Mouse (Mus musculus): ENCODE results near the gene Rgs4. TPM values are rescaled to one million over a fixed set of nuclear protein-coding genes. Genes with fewer than 3 reads are reported as not detected.
A peak's percentile ranks its signal among the peaks of the same experiment; 100 is the strongest.

The Rgs4 gene
- 100 to 1,000 TPM; 244 to 297 TPM for total RNA-seq (2021)

GRCm38 (mm10) chr1:169747473-169747872 lies at the start of gene Rgs4:
Rgs4 (minus strand) TSS chr1:169747642.
- intact Hi-C loops (cut with DNase I) = loop anchor here (2.0 to 10.0 kb wide), 3 partner anchors 85 to 213 kb away; partner anchors contain the start of gene Nuf2

DNA sequence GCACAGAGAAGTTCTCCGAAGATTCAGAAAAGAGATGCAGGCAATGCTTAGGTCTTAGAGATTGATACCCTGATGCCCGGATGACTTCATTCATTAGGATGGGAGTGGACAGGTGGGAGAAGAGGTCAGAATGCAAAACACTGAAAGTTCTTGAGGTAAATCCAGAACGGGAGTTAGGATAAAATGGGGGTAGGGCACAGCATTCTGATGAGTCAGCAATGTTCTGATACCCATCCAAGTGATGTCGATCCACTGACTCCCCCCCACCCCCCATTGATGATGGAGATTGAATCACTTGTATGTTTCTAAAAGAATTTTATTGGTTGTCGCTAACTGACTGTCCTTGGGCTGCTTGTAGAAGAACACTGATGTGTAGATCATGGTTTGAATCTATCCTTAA lies 45.0 kb upstream of the Rgs4 start:
- no peak for DNase-seq (ENCODE audit: extremely low spot score in 1 of 2, low spot score in 2 of 2)
- intact Hi-C loops (cut with DNase I) = no loop called here

More at GRCm38 (mm10) chr1:169747473-169747872, at the start of gene Rgs4:
- peak; percentile 89 to 90 for DNase-seq (ENCODE audit: extremely low spot score in 1 of 2, low spot score in 2 of 2)

DNA sequence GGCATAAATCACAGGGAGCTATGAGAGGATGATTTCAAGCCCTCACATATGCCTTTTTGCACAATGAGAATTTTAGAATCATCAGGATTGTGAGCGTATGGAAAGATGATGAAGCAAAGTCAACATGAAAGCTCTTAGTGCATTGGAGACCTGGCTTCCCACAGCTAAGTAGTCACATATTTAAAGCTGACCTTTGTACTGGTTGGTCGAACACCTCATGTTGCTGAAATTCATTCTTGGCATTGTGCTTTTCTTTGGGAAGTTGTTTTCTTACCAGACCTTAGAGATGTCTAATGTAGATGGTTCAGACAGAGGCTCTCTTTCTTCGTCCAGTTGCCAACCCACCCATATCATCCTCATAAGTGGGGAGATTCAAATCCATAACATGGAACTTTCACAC lies 38.5 kb upstream of the Rgs4 start:
- intact Hi-C loops (cut with DNase I) = no loop called here
- DNase-seq (ENCODE audit: extremely low spot score in 1 of 2, low spot score in 2 of 2) = no peak

GRCm38 (mm10) chr1:169776566-169776965 lies 29.1 kb upstream of the Rgs4 start:
- no peak for DNase-seq (ENCODE audit: extremely low spot score in 1 of 2, low spot score in 2 of 2)

GRCm38 (mm10) chr1:169764619-169764955 lies 17.1 kb upstream of the Rgs4 start:
- DNase-seq (ENCODE audit: extremely low spot score in 1 of 2, low spot score in 2 of 2) = no peak
- intact Hi-C loops (cut with DNase I) = no loop called here

More at GRCm38 (mm10) chr1:169776566-169776965, 29.1 kb upstream of the Rgs4 start:
- intact Hi-C loops (cut with DNase I) = no loop called here

DNA sequence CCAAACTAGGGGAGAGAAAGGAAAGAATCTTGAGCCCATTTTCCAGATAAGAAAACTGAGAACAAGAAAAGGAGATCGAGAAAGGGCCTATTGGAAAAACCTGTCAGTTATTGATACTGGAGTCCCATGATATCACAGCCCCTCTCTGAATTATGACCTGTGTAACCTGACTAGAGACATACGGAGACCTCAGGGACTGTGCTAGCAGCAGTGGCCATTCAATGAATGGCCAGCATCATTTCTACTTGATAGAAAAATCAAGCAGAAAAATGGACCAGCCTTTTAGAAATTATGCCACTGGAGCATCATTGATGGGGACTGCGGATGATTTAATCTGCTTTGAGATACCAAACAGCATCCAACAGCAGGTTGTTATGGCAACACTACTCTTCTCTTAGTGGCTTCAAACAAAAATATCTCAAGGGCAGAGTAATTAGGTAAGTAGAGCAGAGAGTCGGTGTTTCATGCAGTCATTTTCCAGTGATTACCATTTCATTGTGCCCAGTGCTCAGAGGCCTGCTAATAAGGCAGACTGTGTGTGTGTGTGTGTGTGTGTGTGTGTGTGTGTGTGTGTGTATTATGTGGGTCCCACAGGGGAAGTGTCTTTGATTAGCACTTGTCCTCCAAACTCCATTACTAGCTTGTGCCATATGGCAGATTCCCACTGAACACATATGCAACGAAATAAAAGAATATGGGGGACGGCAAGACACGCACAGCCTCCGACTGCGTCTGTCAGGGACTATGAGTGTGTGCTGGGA lies 16.6 kb upstream of the Rgs4 start:
- peak in 1 of 2 experiments; percentile 13 for DNase-seq (ENCODE audit: extremely low spot score in 1 of 2, low spot score in 2 of 2)
- intact Hi-C loops (cut with DNase I) = no loop called here

- intact Hi-C loops (cut with DNase I) = no loop called here
- DNase-seq (ENCODE audit: extremely low spot score in 1 of 2, low spot score in 2 of 2) = no peak
These were observed 15.1 kb upstream of the Rgs4 start for GRCm38 (mm10) chr1:169762524-169762923.

GRCm38 (mm10) chr1:169756532-169756931 lies 9.1 kb upstream of the Rgs4 start:
- intact Hi-C loops (cut with DNase I) = no loop called here
- no peak for DNase-seq (ENCODE audit: extremely low spot score in 1 of 2, low spot score in 2 of 2)

GRCm38 (mm10) chr1:169752395-169752794 lies 5.0 kb upstream of the Rgs4 start:
- intact Hi-C loops (cut with DNase I) = no loop called here
- DNase-seq (ENCODE audit: extremely low spot score in 1 of 2, low spot score in 2 of 2) = no peak

GRCm38 (mm10) chr1:169748439-169748838 lies 997 bp upstream of the Rgs4 start:
- peak in 1 of 2 experiments; percentile 36 for DNase-seq (ENCODE audit: extremely low spot score in 1 of 2, low spot score in 2 of 2)
- intact Hi-C loops (cut with DNase I) = loop anchor here (5.0 to 10.0 kb wide), 2 partner anchors 84 to 214 kb away; partner anchors contain the start of gene Nuf2

DNA sequence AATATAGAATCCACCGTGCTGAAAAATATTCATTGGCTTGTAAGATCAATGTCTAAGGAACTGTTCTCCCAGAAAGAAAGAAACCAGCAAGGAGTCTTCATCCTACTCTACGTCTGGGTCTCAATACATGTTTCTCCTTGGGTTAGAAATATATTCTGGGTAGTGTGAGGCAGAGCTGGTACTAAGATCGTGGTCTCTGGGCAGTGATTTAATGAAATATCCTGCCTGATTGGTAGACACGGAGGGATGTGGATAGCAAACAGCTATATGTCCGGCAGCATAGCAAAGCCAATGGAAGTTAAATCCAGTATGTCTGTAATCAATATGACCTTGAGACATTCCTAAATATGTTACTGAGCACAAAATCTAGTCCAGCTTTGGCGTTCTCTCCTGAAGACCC lies 460 bp upstream of the Rgs4 start:
- DNase-seq (ENCODE audit: extremely low spot score in 1 of 2, low spot score in 2 of 2) = no peak
- intact Hi-C loops (cut with DNase I) = loop anchor here (2.0 to 10.0 kb wide), 3 partner anchors 84 to 213 kb away; partner anchors contain the start of gene Nuf2

DNA sequence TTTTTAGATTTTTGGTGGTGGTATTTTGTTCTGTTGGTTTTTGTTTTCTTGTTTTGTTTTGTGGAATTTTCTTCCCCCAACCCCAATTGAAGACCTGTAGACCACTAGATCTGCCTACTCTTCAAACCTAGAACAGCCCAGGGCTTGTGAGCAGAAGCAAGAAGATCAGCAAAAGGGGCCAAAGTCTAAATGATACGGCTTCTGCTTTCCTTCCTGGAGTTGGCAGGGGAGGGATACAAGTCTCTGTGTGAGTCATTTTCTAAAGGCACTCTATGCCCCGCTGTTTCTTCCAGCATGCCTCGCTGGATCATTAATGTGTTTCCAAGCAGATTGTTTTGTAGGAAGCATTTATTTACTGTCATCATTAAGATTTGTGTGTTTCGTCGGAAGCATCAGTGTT lies 6.3 kb downstream of the Rgs4 start:
- no peak for DNase-seq (ENCODE audit: extremely low spot score in 1 of 2, low spot score in 2 of 2)
- intact Hi-C loops (cut with DNase I) = loop anchor here (10.0 kb wide), 1 partner anchor 206 kb away; the partner anchor contains the start of gene Nuf2

DNA sequence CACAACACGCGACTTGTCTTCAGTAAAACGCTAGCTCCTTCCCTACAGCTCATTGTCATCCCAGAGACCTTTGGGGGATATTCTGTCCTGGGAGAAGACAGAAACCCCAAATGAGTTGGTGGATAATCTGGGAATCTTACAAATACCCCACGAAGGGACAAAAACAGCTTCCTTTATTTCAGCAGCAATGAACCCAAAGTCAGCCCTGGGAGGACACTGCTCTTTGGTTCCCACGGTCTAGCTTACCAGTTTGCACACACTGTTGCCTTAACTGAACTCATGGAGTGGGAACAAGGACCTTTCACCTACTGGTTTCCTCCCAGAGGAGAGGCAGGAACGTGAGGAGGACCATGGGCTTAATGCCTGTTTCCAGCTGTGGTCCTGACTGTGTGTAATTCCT lies 10.2 kb downstream of the Rgs4 start:
- peak in 1 of 2 experiments; percentile 31 for DNase-seq (ENCODE audit: extremely low spot score in 1 of 2, low spot score in 2 of 2)
- intact Hi-C loops (cut with DNase I) = loop anchor here (5.0 kb wide), 1 partner anchor 60 kb away; no protein-coding TSS in a partner anchor

- intact Hi-C loops (cut with DNase I) = loop anchor here (5.0 kb wide), 1 partner anchor 59 kb away; no protein-coding TSS in a partner anchor
- no peak for DNase-seq (ENCODE audit: extremely low spot score in 1 of 2, low spot score in 2 of 2)
These were observed 11.3 kb downstream of the Rgs4 start for GRCm38 (mm10) chr1:169736139-169736538.

DNA sequence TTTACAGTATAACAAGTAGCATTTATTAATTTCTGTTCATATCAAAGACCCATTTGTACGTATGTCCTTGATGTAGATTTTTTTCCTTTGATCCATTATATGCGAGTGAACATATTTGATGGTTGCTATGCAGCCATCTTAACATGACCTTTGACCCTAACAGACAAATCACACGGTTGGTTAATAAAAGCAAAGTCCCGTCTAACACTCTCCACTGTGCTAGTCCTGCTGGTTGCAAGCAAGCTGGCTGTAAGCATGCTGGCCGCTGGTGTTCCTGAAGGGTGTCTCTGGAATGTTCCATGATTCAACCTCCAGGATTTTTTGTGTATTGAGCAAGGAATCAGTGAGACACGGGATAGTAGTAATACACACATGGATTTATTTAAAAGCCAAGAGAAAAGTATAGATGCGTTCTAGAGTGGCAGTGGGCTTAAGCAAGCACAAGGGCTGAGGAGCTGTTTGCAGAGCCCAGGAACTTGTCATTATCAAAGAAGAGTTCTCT lies 16.8 kb downstream of the Rgs4 start:
- no peak for DNase-seq (ENCODE audit: extremely low spot score in 1 of 2, low spot score in 2 of 2)
- intact Hi-C loops (cut with DNase I) = no loop called here

DNA sequence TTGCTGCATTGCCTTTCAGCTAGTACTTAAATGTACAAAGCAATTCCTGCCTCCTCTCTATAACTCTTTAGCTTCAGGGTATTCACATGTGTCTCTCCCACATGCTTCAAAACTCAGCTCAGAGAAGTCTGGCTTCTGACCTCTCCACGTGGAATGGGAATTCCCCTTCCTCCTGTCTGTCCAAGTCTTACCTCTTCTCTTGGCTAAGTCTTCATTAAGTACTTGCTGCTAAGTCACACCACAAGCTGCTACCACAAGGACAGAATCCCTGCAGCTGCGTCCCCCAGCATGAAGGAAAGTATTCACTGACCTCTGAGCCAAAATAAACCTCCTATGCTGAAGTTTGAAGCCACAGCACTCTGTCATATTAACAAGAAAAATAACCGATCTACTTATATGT lies 21.1 kb downstream of the Rgs4 start:
- intact Hi-C loops (cut with DNase I) = no loop called here
- DNase-seq (ENCODE audit: extremely low spot score in 1 of 2, low spot score in 2 of 2) = no peak

- DNase-seq (ENCODE audit: extremely low spot score in 1 of 2, low spot score in 2 of 2) = no peak
- intact Hi-C loops (cut with DNase I) = no loop called here
These were observed 25.6 kb downstream of the Rgs4 start for GRCm38 (mm10) chr1:169721836-169722235.

- DNase-seq (ENCODE audit: extremely low spot score in 1 of 2, low spot score in 2 of 2) = no peak
- intact Hi-C loops (cut with DNase I) = no loop called here
These were observed 42.9 kb downstream of the Rgs4 start for GRCm38 (mm10) chr1:169704395-169705087.

GRCm38 (mm10) chr1:169699184-169699583 lies 48.3 kb downstream of the Rgs4 start:
- no peak for DNase-seq (ENCODE audit: extremely low spot score in 1 of 2, low spot score in 2 of 2)
- intact Hi-C loops (cut with DNase I) = no loop called here

DNA sequence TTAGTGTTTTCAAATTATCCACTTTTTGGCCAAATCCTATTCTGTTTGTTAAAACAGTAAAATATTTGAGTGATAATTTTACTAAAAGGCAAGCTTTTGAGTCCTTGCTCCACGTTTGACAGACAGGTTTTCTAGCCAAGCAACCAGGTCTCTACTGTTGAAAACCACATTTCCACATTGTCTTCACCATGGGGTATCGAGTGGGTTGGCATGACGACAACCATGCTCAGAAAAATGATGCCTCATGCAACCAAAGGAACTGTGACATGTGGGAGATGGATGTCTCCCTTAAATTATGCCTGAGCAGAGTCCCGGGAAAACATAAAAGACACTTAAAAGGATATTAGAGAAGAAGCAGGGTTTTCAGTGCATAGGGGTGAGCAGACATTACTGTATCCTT lies 50.2 kb downstream of the Rgs4 start:
- intact Hi-C loops (cut with DNase I) = no loop called here

More for the DNA sequence above, 50.2 kb downstream of the Rgs4 start:
- no peak for DNase-seq (ENCODE audit: extremely low spot score in 1 of 2, low spot score in 2 of 2)
